Mouse (Mus musculus): ENCODE data around the gene Hps3. TPM values are rescaled to one million over a fixed set of nuclear protein-coding genes. Genes with fewer than 3 reads are reported as not detected.
"Not testable (repeated sequence)": the region's sequence is repeated elsewhere in the genome, so short reads cannot be mapped to it uniquely, and the experiment has no call there.

The Hps3 gene
- 10 to 100 TPM; 15.2 to 16.7 (median 15.8) TPM for total RNA-seq (2022)

DNA sequence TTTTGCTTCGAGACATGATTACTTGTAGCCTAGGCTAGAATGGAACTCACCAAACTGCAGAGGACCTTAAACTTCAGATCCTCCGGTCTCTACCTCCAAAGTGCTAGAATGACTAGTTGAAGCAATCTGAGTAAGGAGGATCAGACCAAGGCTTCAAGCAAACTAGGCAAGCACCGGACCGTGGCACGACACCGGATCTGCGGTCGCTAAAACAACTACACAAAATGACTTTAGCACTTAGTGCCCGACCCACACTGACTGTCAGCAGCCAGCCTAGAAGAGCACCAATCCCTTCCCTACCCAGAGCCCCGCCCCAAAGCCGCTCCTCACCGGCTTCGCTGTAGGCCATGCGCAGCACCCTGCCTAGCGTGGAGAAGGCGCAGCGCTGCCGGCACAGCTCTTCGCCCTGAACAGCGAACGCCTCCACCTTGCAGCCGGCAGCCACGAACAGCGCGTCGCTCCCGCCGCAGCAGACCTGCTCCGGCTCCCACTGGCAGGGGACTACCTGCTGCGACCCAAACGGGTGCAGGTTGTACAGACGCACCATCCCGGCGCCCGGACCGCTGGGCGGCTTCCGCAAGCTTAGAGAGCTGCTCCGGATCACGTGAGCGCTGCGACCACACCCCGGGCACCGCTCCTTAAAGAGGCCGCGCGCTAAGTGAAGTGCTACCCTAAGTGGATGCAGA is at the start of gene Hps3:
Gene Hps3, minus strand, starts transcription at position 597 of the 686 bp plus-strand sequence.
- peak; percentile 75 to 85 for DNase-seq (ENCODE audit: low spot score in 2 of 2)

DNA sequence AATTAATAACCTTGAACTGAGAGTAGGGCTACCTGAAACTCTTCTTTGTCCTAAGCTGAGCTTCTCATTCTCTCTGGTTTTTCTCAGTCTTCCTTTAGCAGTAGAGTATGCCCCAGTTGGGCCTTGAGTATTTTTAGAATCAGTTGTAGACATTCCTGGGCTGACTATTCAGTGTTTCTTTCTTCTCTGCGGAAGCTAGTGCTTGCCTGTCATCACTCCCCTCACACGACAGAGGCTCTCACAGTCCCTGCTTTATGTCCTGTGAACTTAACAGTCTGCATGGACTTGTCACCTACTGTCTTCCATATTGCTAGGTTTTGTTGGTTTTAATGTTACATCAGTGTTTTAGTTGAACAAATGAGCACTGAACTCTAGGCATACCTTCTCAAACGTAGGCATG is 47.0 kb upstream of the Hps3 start:
- no peak for DNase-seq (ENCODE audit: low spot score in 2 of 2)

DNA sequence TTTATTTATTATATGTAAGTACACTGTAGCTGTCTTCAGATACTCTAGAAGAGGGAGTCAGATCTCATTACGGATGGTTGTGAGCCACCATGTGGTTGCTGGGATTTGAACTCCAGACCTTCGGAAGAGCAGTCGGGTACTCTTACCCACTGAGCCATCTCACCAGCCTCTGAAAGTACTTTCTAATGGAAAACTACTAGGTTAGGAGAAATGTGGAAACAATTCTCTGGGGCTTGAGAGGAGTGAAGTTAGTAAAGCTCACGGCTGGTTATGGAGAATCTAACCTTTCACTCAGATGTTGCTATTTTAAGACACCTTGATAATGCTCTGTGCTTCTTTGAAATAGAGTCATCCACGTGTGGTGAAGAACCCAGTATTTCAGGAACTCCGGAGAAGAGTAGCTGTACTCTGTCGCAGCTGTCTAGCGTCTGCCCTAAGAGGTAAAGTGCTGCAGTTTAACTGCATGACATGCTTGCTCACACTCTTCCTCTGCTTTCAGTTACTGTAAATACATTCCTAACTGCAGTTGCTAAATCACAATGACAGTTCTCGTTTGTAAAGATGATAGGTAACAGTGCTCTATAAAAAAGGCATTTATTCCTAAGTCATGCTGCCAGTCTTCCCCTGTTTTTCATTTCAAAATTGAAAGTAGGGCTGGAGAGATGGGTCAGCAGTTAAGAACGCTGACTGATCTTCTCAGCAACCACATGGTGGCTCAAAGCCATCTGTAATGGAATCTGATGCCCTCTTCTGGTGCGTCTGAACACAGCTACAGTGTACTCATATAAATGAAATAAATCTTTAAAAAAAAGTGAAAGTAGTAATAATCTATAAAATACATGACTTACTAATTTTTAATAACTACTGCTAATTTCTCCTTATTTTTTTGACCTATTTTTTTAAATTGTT is 41.3 kb upstream of the Hps3 start:
- no peak for DNase-seq (ENCODE audit: low spot score in 2 of 2)

DNA sequence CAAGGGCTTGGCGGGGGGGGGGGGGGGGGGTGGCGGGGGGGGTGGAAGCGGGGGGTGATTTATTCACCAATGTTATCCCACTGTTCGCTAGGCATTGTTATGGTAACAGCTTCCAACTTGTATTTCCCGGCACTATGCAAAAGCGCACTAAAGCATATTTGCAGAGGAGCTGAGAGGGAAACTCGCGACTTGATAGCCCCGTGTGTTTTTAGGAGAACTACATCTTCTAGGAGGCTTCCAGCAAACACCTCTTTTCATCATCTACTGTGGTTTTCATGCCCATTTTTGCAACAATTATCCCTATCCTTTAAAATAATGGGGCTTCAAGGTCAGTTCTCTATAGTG is 23.1 kb upstream of the Hps3 start:
- no peak for DNase-seq (ENCODE audit: low spot score in 2 of 2)

DNA sequence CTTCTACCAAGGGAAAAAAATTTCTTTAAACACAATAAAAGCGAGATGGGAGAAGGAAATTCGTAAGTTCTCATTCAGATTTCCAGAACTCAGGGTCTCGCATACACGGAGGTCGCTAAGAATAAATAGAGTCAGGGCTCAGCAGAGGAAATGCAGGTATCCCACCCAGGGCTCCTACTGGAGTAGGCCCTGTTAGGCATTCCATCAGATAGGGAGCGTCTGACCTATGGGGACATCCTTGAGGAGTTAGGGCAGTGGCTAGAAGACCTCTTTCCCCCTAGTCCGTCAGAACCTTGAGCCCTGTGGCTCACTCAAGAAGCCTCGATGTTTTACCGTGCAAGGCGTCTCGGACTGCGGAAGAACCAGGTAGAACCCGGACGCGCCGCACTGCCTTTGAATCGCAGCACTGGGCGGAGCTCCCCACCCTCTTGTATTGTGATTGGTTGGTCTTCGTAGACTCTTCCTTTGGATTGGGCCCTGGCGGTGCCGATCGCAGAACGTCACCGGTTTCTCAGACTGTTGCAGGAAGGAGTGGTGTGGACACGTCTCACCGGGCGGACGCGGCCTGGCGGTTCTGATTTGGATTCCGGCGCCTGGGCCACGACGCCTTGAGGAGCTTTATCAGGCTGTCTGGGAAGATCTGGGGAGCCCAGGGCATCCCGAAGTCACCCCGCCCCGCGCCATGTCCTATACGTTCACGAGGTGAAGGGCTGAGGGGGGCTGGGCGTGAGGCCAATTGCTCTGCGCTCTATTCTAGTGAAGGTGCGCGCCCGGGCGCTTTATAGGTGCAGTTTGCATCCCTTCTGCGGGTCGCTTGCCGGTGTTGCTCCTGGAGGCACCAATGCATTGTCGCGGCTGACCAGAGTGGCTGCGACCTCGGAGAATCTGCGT is 22.4 kb upstream of the Hps3 start, which contains the start of gene Hltf:
Gene Hltf, plus strand, starts transcription at position 506 of the 891 bp plus-strand sequence.
- DNase-seq (ENCODE audit: low spot score in 2 of 2) = peak; percentile 92 to 96

DNA sequence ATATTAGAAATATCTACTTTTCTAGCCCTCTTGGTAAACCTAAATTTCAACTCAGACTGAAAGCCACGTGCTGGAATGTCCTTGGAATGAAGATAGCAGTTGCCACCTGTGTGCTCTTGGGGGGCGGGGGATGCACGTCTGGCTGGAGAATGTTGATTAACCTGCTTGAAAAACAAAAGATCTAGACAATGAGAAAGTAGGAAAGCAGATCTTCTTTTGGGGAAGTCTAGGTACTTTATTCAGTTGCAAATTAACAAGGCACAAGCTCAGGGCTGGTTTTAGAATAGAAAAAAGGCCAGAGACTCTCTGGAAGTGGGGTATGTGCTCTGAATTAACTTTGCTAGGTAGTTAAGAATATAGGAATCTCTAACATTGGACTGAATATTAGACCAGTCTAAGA is 9.6 kb upstream of the Hps3 start:
- not testable (repeated sequence) for DNase-seq (ENCODE audit: low spot score in 2 of 2)

DNA sequence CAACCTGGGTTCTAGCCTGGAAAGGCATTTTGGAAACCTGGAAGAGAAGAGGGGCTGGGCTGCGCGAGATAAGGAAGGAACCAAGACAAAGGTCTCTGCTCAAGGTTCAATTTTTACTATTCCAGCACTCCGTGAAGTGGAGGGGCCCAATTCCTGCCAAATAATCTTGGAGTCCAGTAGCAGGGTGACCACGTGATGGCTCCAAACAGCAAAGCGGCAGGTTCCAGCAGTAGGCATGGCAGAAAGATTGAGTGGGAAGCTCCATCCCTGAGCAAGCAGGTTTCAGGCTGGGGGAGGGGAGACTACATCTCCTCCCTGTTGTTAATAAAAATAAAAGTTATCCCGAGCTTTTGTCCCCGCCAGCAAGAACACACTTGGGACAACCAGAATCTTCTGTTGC is 6.3 kb upstream of the Hps3 start:
- DNase-seq (ENCODE audit: low spot score in 2 of 2) = not testable (repeated sequence)

DNA sequence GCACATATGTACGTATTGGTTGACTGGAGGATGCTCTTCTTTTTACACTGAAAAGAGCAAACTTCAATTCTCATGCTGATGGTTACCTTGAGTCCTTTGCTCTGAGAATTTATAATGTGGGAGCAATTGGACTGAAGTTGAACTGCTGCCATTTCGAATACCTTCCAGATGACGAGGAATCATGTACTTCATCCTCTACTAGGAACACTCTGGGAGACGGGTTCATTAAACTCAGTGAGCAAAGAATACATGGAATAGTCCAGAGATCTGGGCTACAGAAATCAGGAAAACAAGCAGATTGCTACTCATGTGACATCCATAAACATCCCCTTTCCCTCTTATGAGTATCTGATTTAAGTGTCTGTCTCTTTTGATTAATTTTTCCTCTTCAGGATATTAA is 954 bp upstream of the Hps3 start:
- no peak for DNase-seq (ENCODE audit: low spot score in 2 of 2)

DNA sequence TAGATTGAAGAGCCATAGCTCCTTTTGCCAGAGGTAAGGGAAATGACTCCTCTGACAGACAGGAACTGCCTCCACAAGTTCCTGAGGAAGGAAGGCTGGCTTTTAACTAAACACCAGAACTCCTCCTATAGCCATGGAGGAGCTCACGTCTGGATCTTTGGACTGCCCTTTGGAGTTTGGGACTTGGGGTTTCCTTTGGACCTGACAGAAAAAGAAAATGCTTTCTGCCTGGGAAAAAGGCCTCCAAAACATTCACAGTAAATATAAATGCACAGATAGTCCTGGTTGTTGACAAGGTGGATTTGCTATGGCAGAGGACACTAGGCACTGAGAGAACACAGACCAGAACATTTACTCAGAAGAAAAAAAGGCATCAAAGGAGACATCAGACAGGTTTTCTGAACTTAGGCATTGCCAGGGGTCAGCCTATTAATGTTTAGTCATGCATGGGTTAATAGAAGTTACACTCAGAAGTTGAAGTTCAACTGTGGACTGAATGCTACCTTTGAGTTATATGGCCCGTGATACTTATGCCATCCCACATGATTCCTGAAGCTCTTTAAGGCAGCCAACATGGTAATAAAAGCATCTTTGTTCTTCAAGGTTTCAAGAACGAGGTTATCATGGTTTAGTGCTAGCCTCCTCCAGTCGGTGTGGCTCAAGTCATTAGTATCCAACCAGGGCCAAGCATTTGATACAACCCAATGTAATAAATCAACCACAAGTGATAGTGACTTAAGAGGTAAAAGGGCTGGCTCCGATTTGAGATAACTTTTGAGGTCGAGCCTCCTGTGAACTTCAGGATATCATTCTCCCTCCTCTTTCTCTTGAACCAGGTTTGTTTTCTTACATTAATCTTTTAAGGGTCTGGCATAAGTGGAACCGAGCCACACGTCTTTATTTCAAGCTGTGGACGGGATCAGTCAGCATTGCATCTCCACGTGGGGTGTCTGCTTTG is 1.1 kb downstream of the Hps3 start:
- DNase-seq (ENCODE audit: low spot score in 2 of 2) = no peak

DNA sequence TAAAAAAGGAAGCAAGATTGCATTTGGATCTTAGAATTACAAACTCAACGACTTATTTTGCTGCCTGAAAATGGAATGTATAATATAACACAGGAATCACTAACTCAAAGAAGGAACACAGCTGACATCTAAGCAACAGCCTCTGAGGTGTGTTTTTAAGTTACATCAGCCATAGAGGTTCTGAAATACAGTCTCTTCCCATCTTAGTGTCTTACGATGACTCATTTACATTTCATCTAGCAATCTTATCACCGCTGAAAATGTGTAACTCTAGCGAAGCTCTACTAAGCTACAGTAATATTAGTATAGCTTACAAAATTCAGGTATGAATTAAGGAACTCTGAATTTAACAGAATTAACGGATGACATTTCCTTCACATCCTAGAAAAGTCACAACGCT is 4.3 kb downstream of the Hps3 start:
- DNase-seq (ENCODE audit: low spot score in 2 of 2) = no peak

DNA sequence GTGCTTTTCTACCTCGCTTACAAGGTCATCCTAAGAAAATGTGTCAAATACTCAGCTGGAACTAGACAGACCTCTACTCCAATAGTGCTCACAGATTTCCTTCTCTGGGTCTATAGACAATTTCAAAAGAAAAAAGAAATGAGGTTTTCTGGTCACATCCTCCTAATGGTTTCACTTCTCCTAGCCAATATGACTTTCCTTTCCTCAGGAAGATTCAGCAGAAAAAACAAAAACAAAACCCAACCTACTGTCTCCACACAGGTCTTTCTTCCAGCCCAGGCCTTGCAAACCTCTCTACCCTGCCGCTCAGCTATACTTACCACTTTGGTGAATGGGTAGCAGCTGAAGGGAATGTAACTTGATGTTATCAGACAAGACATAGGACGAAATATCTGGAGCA is 6.5 kb downstream of the Hps3 start:
- DNase-seq (ENCODE audit: low spot score in 2 of 2) = no peak

DNA sequence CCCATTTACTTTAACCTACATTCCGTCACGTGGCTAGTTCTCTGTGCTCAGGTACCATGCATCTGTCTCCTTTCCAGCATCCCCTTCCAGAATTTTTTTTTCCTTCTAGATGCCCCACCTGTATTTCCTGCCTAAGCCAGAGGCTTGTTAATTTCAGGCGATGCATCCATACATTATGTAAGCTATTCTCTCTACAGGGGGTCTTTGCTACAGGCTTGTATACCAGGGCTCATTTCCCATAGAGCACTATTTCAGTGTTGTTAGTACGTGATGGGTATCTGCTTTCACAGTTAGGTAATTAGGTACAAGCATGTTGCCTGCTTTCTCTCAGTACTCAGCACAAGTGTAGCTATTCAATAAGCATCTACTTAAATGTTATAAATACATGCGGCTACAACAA is 7.3 kb downstream of the Hps3 start:
- DNase-seq (ENCODE audit: low spot score in 2 of 2) = no peak

DNA sequence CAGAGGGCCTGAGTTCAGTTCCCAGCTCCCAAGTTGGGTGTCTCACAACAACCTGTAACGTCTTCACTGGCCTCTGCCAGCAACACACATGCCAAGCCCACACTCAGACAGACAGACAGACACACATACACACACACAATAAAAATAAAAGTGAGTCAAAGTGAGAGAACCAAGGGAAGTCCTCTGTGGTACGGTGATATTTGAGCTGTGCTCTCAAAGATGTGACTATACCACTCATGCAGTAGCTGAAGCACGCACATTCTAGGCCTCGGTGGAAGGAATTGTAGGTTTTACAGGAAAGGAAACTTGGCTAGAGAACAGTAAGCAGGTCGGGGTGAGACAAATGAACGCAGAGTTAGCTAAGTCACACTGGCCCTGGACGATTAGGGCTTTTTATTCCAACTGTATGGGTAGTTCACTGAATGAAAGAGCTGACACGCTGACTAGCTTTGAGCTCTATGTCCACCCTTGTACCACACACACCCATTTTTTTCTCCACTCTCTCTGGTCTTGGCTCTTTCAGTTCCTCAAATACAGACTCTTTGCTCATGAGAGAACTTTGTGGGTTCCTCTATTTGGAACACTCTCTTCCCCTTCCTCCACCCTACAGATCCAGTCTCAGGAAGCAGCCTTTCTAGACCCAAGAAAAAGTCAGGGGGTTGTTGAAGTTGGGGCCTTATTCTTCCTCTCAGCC is 8.0 kb downstream of the Hps3 start:
- DNase-seq (ENCODE audit: low spot score in 2 of 2) = no peak

DNA sequence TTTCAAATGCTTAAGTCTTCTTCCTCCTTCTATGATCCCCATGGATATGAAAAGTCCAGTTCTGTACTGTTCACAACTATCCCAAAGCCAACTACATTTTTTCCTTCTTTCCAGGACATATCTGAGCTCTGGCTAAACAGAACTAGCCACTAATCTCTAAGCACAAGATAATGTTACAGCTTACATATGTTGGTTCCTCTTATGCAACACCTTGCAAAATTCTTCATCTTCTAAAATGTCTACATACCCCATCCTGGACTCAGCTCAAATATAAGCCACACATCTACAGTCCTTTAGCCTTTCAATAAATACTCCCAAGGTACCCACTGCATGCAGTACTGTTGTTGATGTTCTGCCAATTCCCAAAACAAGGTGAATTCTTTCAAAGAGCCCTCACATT is 8.6 kb downstream of the Hps3 start:
- DNase-seq (ENCODE audit: low spot score in 2 of 2) = no peak

DNA sequence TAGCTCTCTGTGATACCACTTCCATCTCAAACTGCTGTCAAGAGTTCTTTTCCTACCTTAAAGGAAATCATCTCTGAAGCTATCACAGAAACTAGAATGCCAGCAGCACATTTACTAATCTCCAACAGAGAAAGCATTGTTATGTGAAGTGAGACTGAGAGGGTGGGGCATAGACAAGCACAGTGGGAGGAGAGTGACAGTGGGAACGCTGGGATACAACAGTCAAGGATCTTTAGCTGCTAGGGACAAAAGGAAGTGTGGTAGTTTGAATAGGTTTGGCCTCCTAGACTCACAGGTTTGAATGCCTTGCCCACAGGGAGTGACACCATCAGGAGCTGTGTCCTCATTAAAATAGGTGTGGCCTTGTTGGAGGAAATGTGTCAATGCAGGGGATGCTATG is 11.3 kb downstream of the Hps3 start:
- DNase-seq (ENCODE audit: low spot score in 2 of 2) = no peak

DNA sequence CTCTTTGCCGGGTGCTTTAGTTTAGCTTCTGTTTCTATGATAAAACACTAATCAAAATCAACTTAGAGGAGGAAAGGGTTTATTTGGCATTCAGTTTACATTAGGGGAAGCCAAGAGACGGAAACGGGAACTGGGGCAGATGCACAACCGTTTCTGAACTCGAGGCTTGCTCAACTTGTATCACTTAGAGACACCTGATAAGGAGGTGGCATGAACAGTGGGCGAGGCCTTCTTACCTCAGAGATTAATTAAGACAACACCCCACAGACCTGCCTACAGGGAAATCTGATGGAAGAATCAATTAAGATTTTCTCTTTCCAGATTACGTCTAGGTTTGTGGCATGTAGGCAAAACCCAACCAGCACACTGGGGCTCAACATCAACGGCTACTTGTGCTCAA is 17.0 kb downstream of the Hps3 start:
- no peak for DNase-seq (ENCODE audit: low spot score in 2 of 2)

DNA sequence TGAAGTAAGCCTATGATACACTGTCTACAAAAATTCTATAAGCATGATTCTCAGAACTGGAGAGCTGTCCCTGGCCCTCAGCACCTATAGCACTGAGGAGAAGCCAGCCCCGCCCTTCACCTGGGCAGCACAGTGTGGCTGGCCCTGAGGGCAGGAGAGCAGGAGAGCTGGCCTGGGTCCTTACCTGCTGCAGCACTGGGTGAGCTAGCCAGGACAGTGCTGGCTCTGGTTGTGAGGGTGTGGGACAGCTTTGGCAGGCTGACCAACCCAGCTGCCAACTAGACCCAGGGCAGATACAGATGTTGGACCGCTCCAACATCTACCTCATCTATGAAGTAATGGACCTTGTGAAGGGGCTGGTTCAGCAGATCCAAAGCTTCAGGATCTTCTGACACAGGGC is 20.7 kb downstream of the Hps3 start:
- no peak for DNase-seq (ENCODE audit: low spot score in 2 of 2)

DNA sequence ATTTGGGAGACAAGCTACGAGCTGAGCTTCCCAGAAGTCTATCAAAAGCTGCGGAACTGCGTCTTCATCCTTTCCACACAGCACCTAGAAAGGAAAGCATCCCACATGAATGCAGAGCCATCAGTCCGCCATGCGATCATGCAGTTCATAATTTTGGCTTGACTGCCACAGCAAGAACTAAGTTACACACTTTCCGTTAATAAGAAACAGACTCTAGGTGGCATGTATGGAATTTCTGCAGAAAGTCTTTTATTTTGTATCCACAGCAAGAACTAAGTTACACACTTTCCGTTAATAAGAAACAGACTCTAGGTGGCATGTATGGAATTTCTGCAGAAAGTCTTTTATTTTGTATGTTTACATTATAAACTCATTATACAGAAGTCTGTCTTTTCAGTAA is 24.2 kb downstream of the Hps3 start:
- DNase-seq (ENCODE audit: low spot score in 2 of 2) = not testable (repeated sequence)

DNA sequence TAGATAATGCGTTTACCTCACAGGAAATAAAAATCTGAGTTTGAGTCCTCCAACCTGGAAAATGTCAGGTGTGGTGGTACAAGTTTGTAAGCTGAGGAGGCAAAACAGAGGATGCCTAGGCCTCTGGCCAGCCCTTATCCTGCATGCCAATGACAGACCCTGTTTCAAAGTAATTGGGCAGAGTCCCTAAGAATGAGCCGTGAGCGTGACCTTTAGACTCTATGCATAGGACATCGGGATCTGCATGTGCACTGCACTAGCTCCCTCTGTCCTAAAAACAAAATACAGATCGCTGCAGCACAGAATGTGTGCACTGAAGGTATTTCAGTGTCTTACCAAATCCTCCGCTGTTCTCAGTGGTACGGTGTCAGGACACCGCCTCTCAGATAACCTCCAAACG is 24.7 kb downstream of the Hps3 start:
- DNase-seq (ENCODE audit: low spot score in 2 of 2) = no peak

DNA sequence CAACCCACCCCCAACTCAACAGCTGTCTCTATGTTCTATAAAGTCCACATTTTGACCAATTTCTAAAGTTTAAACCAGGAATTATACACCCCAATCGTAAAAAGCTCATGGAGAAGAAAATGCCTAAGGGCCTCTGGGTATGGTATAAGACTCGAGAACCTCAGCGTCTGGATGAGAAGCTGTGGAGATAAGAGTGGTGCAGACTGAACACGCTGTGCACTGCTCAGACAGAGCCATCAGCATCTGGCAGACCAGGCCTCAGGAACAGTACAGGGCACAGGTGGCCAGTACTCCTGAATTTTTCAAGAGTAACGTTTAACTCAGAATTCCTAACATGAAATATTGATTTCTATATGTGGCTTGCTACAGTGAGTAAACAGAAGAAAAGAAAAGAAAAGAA is 27.4 kb downstream of the Hps3 start:
- DNase-seq (ENCODE audit: low spot score in 2 of 2) = no peak
